Mouse (Mus musculus) inflammation-experienced regulatory T-cells, adult 6 months (primary cell): ENCODE measurements around the gene Grik3. TPM values are rescaled to one million over a fixed set of nuclear protein-coding genes. Genes with fewer than 3 reads are reported as not detected.

Source experiments
- ATAC-seq: one replicate; pipeline ENCODE4 v1.8.0; 2017
- polyA plus RNA-seq, 3 experiments: library from polyadenylated mRNA; unstranded; fragments of 100-300 nt; shearing (Covaris generic); gene quantifications; one replicate each; pipeline ENCODE4 v1.2.1; 2017

The Grik3 gene
- polyA plus RNA-seq, 3 experiments from 2014 or later, result not detected

DNA sequence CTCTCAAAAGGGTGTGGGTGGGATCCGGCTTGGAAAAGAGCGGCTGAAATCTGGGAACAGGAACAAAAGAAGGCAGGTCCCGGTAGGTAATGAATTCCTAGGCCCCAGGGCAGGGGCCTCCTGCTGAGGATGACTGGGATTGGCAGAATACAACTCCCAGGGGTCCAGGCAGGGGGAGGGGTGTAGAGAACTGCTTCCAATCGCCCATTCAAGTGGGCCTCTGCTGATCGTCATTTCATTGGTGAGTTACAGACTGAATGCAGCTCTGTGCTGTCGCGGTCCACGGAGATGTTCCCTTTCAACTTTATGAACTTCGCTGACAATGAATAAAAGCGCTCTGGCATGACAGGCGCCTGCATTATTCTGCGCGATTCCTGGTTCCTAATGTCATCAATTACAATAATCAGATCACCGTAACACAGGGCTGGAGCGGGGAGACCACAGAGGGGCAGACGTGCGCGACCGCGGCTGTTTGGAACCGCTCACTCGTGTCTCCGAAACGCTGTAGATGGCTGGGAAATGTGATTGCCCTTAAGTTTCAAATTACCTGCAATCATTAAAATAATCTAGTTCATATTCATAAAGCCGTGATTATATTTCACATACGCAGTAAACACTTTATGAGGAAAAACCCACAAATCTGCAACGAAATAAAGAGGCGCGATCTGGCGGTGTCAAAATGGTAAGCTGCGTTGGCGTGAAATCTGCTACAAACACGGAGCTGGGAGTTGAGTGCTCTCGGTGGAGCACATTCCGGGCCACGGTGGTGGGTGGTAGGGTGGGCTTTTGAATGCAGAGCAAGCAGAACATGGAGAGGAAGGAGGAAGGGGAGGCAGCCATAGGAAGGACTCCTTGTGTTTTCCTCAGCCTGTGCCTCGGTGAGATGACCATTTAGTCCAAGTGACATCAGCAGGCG is 239.1 kb downstream of the Grik3 start:
- no peak for ATAC-seq

DNA sequence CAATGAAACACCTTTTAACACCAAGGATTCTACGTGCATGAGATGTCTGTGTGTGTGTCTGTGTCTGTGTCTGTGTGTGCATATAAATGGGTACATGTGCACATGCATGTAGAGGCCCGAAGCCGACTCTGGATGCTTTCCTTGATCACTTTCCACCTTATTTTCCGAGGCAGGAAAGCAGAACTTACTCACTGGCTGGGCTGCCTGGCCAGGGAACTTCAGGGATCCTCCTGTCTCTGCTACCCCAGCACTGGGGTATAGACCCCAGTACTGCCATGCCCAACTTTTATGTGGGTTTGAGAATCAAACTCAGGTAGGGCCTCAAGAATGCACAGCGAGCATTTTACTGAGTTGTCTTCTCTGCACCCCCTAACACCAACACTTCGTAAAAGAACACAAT is 240.3 kb downstream of the Grik3 start:
- ATAC-seq, result no peak

DNA sequence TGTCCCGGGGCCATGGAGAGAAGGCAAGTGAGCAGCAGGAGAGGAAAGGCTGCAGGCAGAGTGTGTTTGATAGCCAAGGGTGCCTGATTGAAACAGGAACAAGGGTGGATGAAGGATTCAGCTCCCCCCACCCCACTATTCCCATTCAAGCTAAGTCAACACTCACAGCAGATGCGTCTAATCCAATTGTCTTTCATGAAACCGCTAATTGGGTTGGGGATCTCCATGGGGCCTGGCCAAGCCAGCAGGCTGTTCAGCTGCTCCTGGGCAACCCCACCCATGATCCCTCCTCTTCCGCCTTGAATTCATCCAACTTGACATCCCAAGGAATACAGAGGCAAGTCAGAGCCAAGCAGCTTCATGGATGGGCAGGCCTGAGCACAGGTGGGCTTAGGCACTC is 246.3 kb downstream of the Grik3 start:
- no peak for ATAC-seq

DNA sequence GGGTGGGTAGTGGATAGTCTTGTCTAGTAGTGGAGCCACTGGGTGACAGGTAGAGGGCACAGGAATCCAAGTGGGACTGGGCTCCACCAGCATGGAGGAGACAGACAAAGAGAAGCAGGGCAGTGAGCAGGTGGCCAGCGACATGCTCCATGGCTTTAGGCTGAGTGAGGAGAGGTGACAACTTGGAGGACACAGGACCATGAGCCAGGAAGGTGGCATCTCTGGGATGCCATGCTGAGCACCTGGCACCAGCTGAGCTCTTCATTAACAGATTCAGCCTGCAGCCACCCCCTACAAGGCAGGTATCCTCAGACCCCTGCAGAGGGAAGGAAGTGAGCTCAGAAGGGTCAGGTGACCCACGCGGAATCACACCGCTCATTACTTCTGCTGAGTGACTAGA is 248.3 kb downstream of the Grik3 start:
- no peak for ATAC-seq

DNA sequence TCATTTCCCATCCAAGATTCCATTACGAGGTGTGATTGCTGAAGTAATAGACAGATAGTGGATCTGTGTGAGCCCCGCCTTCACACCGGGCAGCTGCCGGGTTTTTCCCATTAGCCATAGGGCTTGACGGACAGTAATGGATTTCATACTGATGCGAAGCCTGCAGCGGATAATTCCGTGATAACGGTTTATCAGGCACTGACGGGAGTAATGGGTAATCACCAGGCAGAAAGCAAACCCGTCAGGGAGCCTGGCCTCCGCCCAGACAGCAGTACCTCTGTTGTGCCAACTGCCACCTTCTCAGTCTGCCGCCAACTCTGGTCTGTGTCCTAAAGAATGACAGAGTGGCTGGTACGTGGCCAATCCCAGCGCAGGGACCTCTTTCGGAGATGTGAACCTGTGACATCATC is 251.7 kb downstream of the Grik3 start:
- ATAC-seq, result no peak

DNA sequence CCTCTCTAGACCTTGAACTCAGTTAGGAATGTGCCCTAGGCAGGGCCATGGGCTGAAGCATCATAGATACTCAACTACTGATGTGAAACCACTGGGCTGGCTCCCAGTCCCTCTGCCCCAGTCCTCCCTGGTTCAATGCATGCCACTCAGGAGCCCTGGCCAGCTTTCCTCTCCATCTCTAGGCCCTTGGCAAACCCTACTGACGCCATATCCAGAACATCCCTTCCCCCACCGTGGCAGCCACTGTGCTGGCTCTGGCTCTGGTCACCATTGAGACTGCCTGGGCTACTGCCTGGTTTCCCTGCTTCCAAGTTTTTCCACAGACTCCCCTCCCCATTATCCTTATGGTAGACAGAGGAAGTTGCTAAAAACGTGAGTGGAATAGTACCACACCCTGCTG is 255.4 kb downstream of the Grik3 start:
- ATAC-seq, result no peak

DNA sequence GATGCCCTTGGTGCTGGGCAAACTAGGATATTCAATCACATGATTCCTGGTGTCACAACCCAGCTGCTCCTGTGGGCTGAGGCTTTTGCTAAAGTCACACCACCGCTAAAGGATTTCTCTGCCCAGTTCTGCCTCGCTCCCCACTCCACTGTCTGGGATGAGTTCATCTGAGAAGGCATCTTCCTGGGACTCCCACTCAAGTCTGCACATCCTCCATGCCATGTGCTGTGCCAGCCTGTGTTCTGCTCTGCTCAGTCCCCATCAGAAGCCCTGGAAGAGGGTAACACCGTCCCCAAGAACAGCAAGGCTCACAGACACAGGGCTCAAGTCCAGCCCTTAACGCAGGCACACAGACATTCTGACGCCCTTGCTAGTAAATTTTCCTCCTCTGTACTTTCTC is 265.9 kb downstream of the Grik3 start:
- no peak for ATAC-seq

DNA sequence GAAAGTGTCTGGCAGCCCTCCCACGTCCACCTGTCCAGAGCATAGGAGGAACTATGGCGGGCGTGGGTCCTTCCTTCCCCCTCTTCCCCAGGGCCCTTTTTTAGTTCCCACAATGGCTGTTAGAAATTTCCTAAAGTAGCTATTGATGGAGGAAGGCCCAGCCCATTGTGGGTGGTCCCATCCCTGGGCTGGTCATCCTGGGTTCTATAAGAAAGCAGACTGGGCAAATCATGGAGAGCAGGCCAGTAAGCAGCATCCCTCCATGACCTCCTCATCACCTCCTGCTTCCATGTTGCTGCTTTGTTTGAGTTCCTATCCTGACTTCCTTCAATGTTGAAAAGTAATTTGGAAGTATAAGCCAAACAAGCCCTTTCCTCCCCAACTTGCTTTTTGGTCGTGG is 269.8 kb downstream of the Grik3 start:
- no peak for ATAC-seq

DNA sequence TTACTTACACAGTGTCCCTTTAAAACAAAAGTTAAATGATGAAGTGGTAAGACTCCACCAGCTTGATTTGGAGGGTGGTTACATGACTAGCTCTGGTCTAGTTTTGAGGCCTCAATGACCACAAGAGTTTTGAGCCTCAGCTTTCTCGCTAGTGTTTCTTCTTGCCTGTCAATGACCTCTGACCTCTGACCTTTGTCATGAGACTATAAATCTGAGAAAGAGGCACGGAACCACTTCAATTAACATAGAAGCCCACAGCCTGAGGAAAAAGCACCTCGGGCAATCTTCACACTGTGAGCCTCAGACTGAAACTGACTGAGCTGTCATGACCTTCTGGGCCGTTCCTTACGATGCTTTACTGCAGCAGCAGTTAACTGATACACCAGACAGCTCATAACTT is 272.6 kb downstream of the Grik3 start:
- no peak for ATAC-seq
